Mouse (Mus musculus): Measurements from ENCODE around the gene Zfp146.
"Not testable (repeated sequence)": the region's sequence is repeated elsewhere in the genome, so short reads cannot be mapped to it uniquely, and the experiment has no call there.

Zfp146 gene

DNA sequence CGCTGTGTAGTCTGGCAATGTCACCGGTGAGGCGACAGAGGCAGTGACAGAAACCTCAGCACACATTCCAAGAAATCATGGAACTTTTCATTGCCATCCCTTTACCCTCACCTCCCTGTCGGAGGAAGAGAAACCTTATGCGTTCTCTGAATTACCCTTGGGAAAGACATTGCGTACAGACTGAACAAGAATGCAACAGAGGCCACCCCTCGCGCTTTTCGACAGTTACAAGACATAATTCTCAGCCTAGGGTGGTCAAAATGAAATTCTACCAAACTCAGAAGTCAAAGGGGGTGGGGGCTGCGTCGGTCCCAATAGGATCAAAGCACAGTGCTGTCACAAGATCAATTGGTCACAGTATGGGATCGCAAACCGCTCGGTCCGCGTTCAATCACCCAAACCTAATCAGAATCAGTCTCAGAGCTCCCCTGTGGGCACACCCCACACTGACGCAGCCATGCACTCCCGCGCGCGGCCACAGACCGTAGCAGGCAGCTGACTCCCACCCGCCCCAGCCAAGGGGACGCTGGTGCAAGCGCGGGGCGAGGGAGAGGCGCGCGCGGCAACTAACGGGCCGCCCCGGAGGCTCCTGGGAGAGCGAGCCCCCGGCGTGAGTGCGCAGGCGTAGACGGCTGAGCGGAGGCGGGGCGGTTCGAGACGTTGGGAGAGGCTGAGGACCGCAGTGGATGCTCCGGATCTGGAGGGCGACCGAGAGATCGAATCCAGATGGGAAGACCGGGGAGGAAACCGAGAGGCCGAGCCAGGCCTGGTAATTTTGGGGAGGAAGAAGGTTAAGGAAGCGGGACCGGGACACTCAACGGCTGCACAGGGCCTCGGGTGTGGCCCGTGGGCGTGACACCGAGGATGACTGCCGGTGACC is 48.0 kb downstream of the Zfp146 start, which contains the start of gene Zfp382:
Gene Zfp382, plus strand, starts transcription at position 635 of the 880 bp plus-strand sequence.
- peak; percentile 94 to 96 for DNase-seq

DNA sequence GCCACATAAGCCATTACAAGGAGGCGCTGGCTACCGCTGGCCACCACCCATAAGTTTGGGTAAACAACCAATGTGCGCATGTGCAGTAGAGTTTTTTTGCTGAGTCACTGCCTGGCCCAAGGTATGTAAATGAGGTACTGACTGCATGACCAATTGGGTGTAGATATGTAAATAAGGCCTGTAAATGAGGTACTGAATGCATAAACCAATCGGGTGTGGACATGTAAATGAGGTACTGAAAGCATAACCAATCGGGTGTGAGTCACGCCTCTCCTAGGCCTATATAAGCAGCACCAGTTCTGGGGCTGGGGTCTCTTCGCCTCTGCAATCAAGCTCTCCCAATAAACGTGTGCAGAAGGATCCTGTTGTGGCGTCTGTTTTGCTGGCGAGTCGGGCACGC is 51.6 kb downstream of the Zfp146 start:
- not testable (repeated sequence) for DNase-seq

DNA sequence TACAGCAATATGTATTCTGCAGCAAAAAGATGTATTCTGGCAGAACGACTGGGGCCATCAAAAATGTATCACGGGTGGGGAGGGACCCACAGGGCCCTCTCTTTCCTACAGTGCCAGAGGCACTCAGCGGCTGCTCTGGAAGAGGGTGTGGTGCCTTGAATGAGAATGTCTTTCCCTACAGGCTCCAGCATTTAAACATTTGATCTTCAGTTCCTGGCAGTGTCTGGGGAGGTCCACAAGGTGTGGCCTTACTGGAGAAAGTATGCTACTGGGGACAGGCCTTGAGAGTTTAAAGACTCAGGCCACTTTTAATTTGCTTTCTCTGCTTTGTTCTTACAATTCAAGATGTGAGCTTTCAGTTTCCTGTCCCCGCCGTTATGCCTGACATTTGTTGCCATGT is 53.5 kb downstream of the Zfp146 start:
- DNase-seq = no peak
